Mouse (Mus musculus) lung, postnatal 36 days (tissue): ENCODE results near the gene Sarm1.

Experiments used
- DNase-seq: peaks from one replicate; pipeline ENCODE4 v3.0.0; 2022; ENCODE audit warnings: mixed read lengths

Gene Sarm1

GRCm38 (mm10) chr11:78463286-78464036 lies 34.1 kb downstream of the Sarm1 start:
- DNase-seq: no peak

- DNase-seq: no peak
These were observed 34.9 kb downstream of the Sarm1 start for GRCm38 (mm10) chr11:78462669-78463068.

GRCm38 (mm10) chr11:78461894-78462293 lies 35.7 kb downstream of the Sarm1 start:
- DNase-seq: no peak

GRCm38 (mm10) chr11:78458740-78459139 lies 38.8 kb downstream of the Sarm1 start:
- DNase-seq: no peak

- DNase-seq: peak; percentile 80
These were observed 42.2 kb downstream of the Sarm1 start for GRCm38 (mm10) chr11:78455308-78455707.

- no peak for DNase-seq
These were observed 43.3 kb downstream of the Sarm1 start for GRCm38 (mm10) chr11:78454276-78454675.

GRCm38 (mm10) chr11:78453675-78454074 lies 43.9 kb downstream of the Sarm1 start:
- peak; percentile 87 for DNase-seq

- DNase-seq: no peak
These were observed 47.2 kb downstream of the Sarm1 start for GRCm38 (mm10) chr11:78450337-78450736.

- DNase-seq: no peak
These were observed 49.3 kb downstream of the Sarm1 start for GRCm38 (mm10) chr11:78448242-78448641.

- DNase-seq: no peak
These were observed 50.4 kb downstream of the Sarm1 start for GRCm38 (mm10) chr11:78447168-78447567.

GRCm38 (mm10) chr11:78443115-78443514 lies 54.4 kb downstream of the Sarm1 start:
- DNase-seq: peak; percentile 65

GRCm38 (mm10) chr11:78438399-78438930 lies 59.1 kb downstream of the Sarm1 start:
- DNase-seq: no peak

- DNase-seq: peak; percentile 37
These were observed 60.4 kb downstream of the Sarm1 start for GRCm38 (mm10) chr11:78437182-78437581.

GRCm38 (mm10) chr11:78435776-78436349 lies 61.7 kb downstream of the Sarm1 start:
- DNase-seq: peak; percentile 68

GRCm38 (mm10) chr11:78434052-78434451 lies 63.5 kb downstream of the Sarm1 start:
- no peak for DNase-seq

- DNase-seq: no peak
These were observed 66.4 kb downstream of the Sarm1 start for GRCm38 (mm10) chr11:78431176-78431575.

- DNase-seq: no peak
These were observed 67.2 kb downstream of the Sarm1 start for GRCm38 (mm10) chr11:78430195-78430878.

GRCm38 (mm10) chr11:78428309-78428708 lies 69.2 kb downstream of the Sarm1 start:
- DNase-seq: no peak

- DNase-seq: no peak
These were observed 69.9 kb downstream of the Sarm1 start for GRCm38 (mm10) chr11:78427655-78428054.

- no peak for DNase-seq
These were observed 72.0 kb downstream of the Sarm1 start for GRCm38 (mm10) chr11:78425572-78425971.

- peak; percentile 47 for DNase-seq
These were observed 73.2 kb downstream of the Sarm1 start for GRCm38 (mm10) chr11:78424352-78424751.
